Mouse (Mus musculus) lung, postnatal 0 days (tissue): ENCODE results near the gene Pias3.

Experiments used
- CTCF ChIP-seq: IDR thresholded peaks from 2 replicates; pipeline ENCODE4 v1.5.1; 2016; ENCODE audit warnings: antibody characterized with exemption, mild to moderate bottlenecking
- EP300 ChIP-seq: IDR thresholded peaks from 2 replicates; pipeline ENCODE4 v1.6.1; 2016; ENCODE audit warnings: antibody characterized with exemption, mild to moderate bottlenecking, control low read depth

GRCm38 (mm10) chr3:96692506-96692905 is 3.7 kb upstream of the Pias3 start:
- TF ChIP-seq EP300, result no peak
- peak; percentile 54 for TF ChIP-seq CTCF
